Mouse (Mus musculus) liver, adult 2 months (tissue): ENCODE results near the gene Adar.

Experiments used
- CTCF ChIP-seq: fragments of 200-500 bp; IDR thresholded peaks from 2 replicates; pipeline ENCODE4 v1.5.1; 2011; ENCODE audit warnings: low read depth, low read length, control low read depth
- POLR2A ChIP-seq: fragments of 200-500 bp; IDR thresholded peaks from 2 replicates; pipeline ENCODE4 v1.6.1; 2011; ENCODE audit warnings: low read length, control low read depth; ENCODE audit not compliant: insufficient read depth; ENCODE audit errors: extremely low read depth

GRCm38 (mm10) chr3:89700461-89700860 lies 14.4 kb upstream of the Adar start:
- TF ChIP-seq CTCF: no peak
- TF ChIP-seq POLR2A: no peak
